Mouse (Mus musculus): ENCODE results near the gene Slitrk3.
"Not testable (repeated sequence)": the region's sequence is repeated elsewhere in the genome, so short reads cannot be mapped to it uniquely, and the experiment has no call there.

- TF ChIP-seq CTCF (IDR thresholded peaks at IDR 0.05; ENCODE audit: insufficient read depth, low read length); POLR2A (IDR thresholded peaks at IDR 0.05; ENCODE audit: borderline replicate concordance, extremely low read depth, low read depth, low read length): not testable (repeated sequence)
Measured at GRCm38 (mm10) chr3:73094445-73094844, 36.8 kb upstream of the Slitrk3 start.

All from lung, adult 2 months (tissue).